Mouse (Mus musculus): ENCODE measurements around the gene Tet3.

- TF ChIP-seq TAL1 (IDR thresholded peaks at IDR 0.05; ENCODE audit: low read length) (no peak), GATA1 (IDR thresholded peaks at IDR 0.05; ENCODE audit: low read length) (no peak)
Measured at GRCm38 (mm10) chr6:83413686-83414085, 45.2 kb downstream of the Tet3 start.
